Mouse (Mus musculus) heart, postnatal 14 days (tissue): Measurements from ENCODE around the gene Car5a. TPM values are rescaled to one million over a fixed set of nuclear protein-coding genes. Genes with fewer than 3 reads are reported as not detected.

Experiments
- DNase-seq, 2 experiments: peaks; one replicate each; pipeline ENCODE4 v3.0.0; 2021 to 2022
- intact Hi-C: fragments of 180-260 bp; cut with DNase I; formaldehyde crosslinking; loops from one replicate; pipeline ENCODE4 v1.15.1; 2025
- total RNA-seq, 2 experiments: library from RNA; stranded (reverse); gene quantifications; 2 replicates each; pipeline ENCODE4 v1.2.3; 2021

Car5a gene
- total RNA-seq, 2 experiments from 2014 or later = not detected

GRCm38 (mm10) chr8:121958395-121958794 is 13.7 kb upstream of the Car5a start:
- intact Hi-C loops = no loop called here
- DNase-seq = no peak

GRCm38 (mm10) chr8:121955825-121956500 is 11.3 kb upstream of the Car5a start:
- intact Hi-C loops = no loop called here
- no peak for DNase-seq

DNA sequence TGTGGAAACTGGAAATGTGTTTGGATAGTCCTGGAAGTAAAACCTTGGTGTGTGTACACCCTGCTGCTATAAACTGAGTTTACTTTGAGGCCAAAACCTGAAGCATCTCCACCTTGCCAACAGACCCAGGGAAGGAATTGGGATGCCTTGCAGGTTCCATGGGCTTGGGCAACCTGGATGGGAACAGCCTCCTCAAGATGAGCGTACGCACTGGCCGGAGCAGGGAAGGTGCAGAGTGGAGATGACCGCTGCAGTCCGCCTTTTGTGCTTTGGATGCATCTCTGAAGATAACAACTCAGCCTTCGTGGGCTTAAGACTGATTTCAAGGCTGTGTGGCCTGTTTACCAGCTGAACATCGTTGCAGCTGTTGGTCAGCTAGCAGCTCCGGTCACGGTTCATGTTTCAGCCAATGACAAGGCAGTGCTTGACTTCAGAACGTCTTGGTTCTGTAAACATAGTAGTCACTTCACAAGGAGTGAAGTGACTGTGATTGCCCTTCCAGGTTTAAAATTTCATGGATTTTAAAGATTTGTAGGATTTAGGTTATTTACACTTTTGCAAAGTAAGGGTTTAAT is 10.4 kb upstream of the Car5a start:
- intact Hi-C loops = no loop called here
- DNase-seq = no peak

- DNase-seq = no peak
- intact Hi-C loops = no loop called here
Observed at GRCm38 (mm10) chr8:121953821-121954545, 9.3 kb upstream of the Car5a start.

DNA sequence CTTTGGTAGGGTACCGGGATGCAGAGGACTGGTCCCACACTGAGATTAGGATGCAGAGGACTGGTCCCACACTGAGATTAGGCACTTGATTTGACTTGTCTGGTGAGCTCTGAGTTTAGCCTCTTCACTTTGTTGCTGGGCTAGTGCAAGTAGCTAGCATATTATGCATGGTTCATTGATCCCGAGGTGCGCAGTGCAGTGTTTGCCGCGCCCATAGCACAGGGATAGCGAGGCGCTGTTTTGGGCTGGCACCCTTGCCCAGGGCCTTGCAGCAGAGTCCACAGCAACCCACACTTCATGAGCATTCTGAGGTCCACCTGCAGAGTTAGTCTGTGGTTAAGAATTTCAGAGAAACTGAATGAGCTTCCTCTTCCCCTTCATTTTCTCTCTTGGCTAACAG is 8.1 kb upstream of the Car5a start:
- intact Hi-C loops = no loop called here
- DNase-seq = no peak

GRCm38 (mm10) chr8:121952122-121952521 is 7.4 kb upstream of the Car5a start:
- no peak for DNase-seq
- intact Hi-C loops = no loop called here

DNA sequence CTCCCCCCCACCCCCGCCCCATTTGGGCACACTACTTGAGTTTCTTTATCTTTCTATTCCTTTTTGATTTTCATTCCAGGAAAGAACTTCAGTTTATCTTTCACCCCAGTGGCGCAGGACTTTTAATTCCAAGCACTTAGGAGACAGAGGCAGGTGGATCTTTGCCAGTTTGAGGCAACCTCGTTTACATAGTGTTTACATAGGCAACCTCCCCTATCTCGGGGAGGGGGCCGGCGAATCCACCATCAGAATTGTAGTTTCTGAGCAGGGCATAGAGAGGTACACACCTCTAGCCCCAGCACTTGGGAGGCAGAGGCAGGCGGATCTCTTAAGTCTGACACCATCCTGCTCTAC is 6.9 kb upstream of the Car5a start:
- intact Hi-C loops = no loop called here

GRCm38 (mm10) chr8:121950749-121951655 is 6.3 kb upstream of the Car5a start:
- intact Hi-C loops = no loop called here

More for the DNA sequence above, 6.9 kb upstream of the Car5a start:
- DNase-seq = no peak

GRCm38 (mm10) chr8:121949941-121950748 is 5.4 kb upstream of the Car5a start:
- peak; percentile 99 to 100 for DNase-seq
- intact Hi-C loops = no loop called here

More at GRCm38 (mm10) chr8:121950749-121951655, 6.3 kb upstream of the Car5a start:
- peak; percentile 71 to 78 for DNase-seq

GRCm38 (mm10) chr8:121949222-121949800 is 4.6 kb upstream of the Car5a start, which contains the start of gene Banp:
Banp (plus strand) TSS chr8:121949750.
- intact Hi-C loops = no loop called here
- DNase-seq = no peak

DNA sequence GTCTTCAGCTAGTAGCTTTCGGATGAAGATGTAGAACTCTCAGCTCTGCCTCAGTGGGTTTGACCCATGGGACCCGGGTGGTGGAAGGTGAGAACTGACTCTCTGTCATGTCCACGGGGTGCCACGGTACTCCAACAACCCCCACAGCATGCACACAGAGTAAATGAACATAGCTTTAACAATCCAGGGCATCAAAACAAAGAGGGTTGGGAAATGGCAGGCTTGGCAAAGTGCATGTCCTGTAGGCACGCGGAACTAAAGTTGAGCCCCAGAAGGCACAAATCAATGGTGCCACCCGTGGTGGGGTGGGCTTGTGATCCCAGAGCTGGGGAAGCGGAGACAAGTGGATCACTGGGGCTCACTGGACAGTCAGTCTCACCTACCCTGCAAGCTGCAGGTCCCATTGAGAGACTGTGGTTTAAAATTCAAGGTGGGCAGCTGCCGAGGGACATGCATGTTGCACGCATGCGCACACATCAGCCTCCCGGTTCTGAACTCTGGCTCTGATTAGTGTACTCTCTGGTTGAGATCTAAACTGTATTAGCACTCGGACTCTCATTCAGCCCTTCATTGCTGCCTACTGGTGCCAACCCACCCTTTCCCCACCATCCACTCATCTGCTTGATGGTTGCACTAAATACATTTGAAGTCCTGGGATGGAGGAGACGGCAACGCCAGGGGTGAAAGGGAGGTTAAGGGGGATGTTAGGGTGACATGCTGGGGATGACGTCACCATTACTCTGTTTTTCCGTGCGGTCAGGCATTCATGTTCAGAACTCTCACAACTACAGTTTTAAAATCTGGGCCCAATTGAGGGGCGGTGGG is 3.8 kb upstream of the Car5a start:
- no peak for DNase-seq
- intact Hi-C loops = no loop called here

GRCm38 (mm10) chr8:121947753-121948141 is 3.0 kb upstream of the Car5a start:
- peak; percentile 92 to 95 for DNase-seq
- intact Hi-C loops = no loop called here

GRCm38 (mm10) chr8:121947047-121947752 is 2.5 kb upstream of the Car5a start:
- DNase-seq = no peak
- intact Hi-C loops = no loop called here

DNA sequence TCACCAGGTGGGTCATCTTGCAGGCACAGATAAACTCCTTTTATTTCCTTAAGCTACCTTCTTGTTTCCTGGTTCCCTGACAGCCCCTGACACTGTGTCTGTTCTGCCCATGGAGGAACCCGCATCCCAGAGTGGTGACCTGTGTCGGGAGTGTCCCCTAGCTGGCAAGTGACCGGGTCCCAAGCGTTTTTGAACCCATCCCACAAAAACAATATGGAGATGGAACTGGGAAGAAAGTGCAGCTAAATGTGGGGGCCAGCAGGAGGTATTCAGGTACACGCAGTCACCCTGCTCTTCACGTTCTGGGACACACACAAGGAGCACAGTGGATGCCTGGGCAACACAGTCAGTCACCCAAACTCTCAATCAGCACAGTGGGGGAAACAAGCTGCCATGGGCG is 1.6 kb upstream of the Car5a start:
- intact Hi-C loops = no loop called here
- no peak for DNase-seq

DNA sequence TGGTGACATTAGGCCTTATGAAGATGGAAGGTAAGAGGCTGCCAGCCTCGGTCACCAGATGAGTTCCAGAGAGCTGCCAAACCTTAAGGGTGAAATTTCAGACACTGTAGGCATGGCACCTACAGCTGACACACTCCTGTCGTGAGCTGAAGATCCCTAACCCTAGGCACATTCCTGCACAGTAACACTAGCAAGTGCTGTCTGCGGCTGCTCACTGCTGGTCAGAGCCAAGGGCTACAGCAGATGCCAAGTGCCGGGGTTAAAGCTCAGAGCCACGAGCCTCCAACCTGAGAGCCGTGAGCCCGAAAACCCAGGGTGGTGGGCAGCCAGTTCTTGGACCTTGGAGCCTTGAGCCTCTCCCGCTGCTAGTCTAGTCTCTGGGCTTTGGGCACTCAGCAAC is 988 bp downstream of the Car5a start:
- intact Hi-C loops = no loop called here
- no peak for DNase-seq

- intact Hi-C loops = no loop called here
- no peak for DNase-seq
Observed at GRCm38 (mm10) chr8:121943057-121943540, 1.6 kb downstream of the Car5a start.

GRCm38 (mm10) chr8:121938732-121939131 is 6.0 kb downstream of the Car5a start:
- intact Hi-C loops = no loop called here
- no peak for DNase-seq

DNA sequence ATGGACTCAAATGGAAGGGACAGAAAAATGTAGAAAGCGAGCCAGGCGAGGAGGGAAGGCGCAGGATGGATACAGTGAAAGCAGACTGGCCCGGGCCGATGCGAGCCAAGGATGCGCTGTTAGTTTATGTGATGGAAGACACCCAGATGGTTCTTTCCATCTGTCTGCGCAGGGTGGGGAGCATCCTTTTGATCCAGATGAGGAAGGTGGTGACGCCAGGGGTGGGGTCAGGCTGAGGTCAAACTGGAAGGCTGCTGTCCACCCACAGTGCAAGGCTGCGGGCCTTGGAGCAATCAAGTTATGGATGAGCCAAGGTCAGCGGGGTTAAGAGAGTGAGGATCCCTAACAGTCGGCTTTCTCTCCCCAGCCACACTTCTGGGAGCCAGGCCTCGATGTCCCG is 8.3 kb downstream of the Car5a start:
- intact Hi-C loops = no loop called here
- DNase-seq = no peak
